Mouse (Mus musculus) MEL (cell line): ENCODE data around the gene Mepe. TPM values are rescaled to one million over a fixed set of nuclear protein-coding genes. Genes with fewer than 3 reads are reported as not detected.
A peak's percentile ranks its signal among the peaks of the same experiment; 100 is the strongest.

Experiments used
- DNase-seq: peaks from one replicate; pipeline ENCODE4 v3.0.0; 2011; ENCODE audit warnings: low read depth, low spot score
- H3K27ac ChIP-seq: 2 replicates; pipeline ENCODE4 v1.5.1; 2012; ENCODE audit warnings: low read depth, mild to moderate bottlenecking, control low read depth, low read length, moderate library complexity; ENCODE audit not compliant: control insufficient read depth
- H3K27me3 ChIP-seq, 2 experiments: fragments of 150-350 bp in 1 of 2; sonication (generic) in 1 of 2; 2 replicates each; pipeline ENCODE4 v1.6.1; 2012; ENCODE audit warnings: low read length in 2 of 2, mild to moderate bottlenecking in 2 of 2, improper control_type of control experiment in 1 of 2, moderate library complexity in 1 of 2; ENCODE audit not compliant: insufficient read depth in 2 of 2, control insufficient read depth in 1 of 2
- H3K36me3 ChIP-seq, 2 experiments: 2 replicates each; pipeline ENCODE4 v1.6.1; 2012 to 2014; ENCODE audit warnings: low read length in 2 of 2, improper control_type of control experiment in 1 of 2, inconsistent platforms in 1 of 2, mild to moderate bottlenecking in 1 of 2; ENCODE audit not compliant: insufficient read depth in 2 of 2, control insufficient read depth in 1 of 2
- H3K4me1 ChIP-seq, 2 experiments: fragments of 150-350 bp in 1 of 2; sonication (generic) in 1 of 2; 2 replicates each; pipeline ENCODE4 v1.6.1; 2012; ENCODE audit warnings: low read length in 2 of 2, improper control_type of control experiment in 1 of 2, mild to moderate bottlenecking in 1 of 2; ENCODE audit not compliant: insufficient read depth in 2 of 2, control insufficient read depth in 1 of 2
- H3K4me3 ChIP-seq, 2 experiments: fragments of 150-350 bp in 1 of 2; sonication (generic) in 1 of 2; 2 replicates each; pipeline ENCODE4 v1.5.1; 2012; ENCODE audit warnings: low read depth in 2 of 2, low read length in 2 of 2, mild to moderate bottlenecking in 2 of 2, moderate library complexity in 2 of 2, control low read depth in 1 of 2, improper control_type of control experiment in 1 of 2; ENCODE audit not compliant: control insufficient read depth in 1 of 2, insufficient read depth in 1 of 2
- H3K79me2 ChIP-seq: 2 replicates; pipeline ENCODE4 v1.6.1; 2012; ENCODE audit warnings: mild to moderate bottlenecking, low read length, moderate library complexity; ENCODE audit not compliant: control insufficient read depth, poor library complexity, insufficient read depth
- H3K9ac ChIP-seq: 2 replicates; pipeline ENCODE4 v1.6.1; 2012; ENCODE audit warnings: low read depth, mild to moderate bottlenecking, control low read depth, low read length, moderate library complexity; ENCODE audit not compliant: control insufficient read depth, poor library complexity, severe bottlenecking
- H3K9me3 ChIP-seq: fragments of 150-350 bp; sonication (generic); replicated peaks from 2 replicates; pipeline ENCODE4 v1.6.1; 2012; ENCODE audit warnings: mild to moderate bottlenecking, low read length, improper control_type of control experiment, moderate library complexity; ENCODE audit not compliant: insufficient read depth
- CHD1 ChIP-seq: IDR thresholded peaks from 2 replicates; pipeline ENCODE4 v1.6.1; 2012; ENCODE audit warnings: low read depth, mild to moderate bottlenecking, inconsistent platforms, low read length, improper control_type of control experiment
- CTCF ChIP-seq, 3 experiments: IDR thresholded peaks in 2 of 3; conservative IDR thresholded peaks in 1 of 3; 2 replicates each; pipeline ENCODE4 v1.5.1; 2011 to 2012; ENCODE audit warnings: low read length in 3 of 3, low read depth in 2 of 3, mild to moderate bottlenecking in 2 of 3, improper control_type of control experiment in 1 of 3, inconsistent platforms in 1 of 3, mixed read lengths in 1 of 3, moderate library complexity in 1 of 3; ENCODE audit not compliant: control insufficient read depth in 1 of 3, insufficient read depth in 1 of 3, poor library complexity in 1 of 3, severe bottlenecking in 1 of 3
- E2F4 ChIP-seq: IDR thresholded peaks from 2 replicates; pipeline ENCODE4 v1.6.1; 2011; ENCODE audit warnings: low read depth, low read length, improper control_type of control experiment, borderline replicate concordance
- ETS1 ChIP-seq: IDR thresholded peaks from 2 replicates; pipeline ENCODE4 v1.6.1; 2012; ENCODE audit warnings: low read depth, mild to moderate bottlenecking, inconsistent platforms, low read length, improper control_type of control experiment, moderate library complexity
- GATA1 ChIP-seq: IDR thresholded peaks from 2 replicates; pipeline ENCODE4 v1.6.1; 2011; ENCODE audit warnings: low read depth, low read length, improper control_type of control experiment
- KAT2A ChIP-seq: conservative IDR thresholded peaks from 2 replicates; pipeline ENCODE4 v1.6.1; 2012; ENCODE audit warnings: low read depth, low read length, improper control_type of control experiment, inconsistent platforms
- MAFK ChIP-seq: IDR thresholded peaks from 2 replicates; pipeline ENCODE4 v1.6.1; 2011; ENCODE audit warnings: low read depth, mild to moderate bottlenecking, low read length, improper control_type of control experiment, borderline replicate concordance
- MAX ChIP-seq: IDR thresholded peaks from 2 replicates; pipeline ENCODE4 v1.6.1; 2011; ENCODE audit warnings: low read length, improper control_type of control experiment
- MEF2A ChIP-seq: IDR thresholded peaks from 2 replicates; pipeline ENCODE4 v1.6.1; 2014; ENCODE audit warnings: low read depth, mild to moderate bottlenecking, inconsistent platforms, low read length, improper control_type of control experiment; ENCODE audit not compliant: poor library complexity, insufficient replicate concordance, severe bottlenecking; ENCODE audit errors: extremely low read depth
- MYC ChIP-seq: IDR thresholded peaks from 2 replicates; pipeline ENCODE4 v1.6.1; 2011; ENCODE audit warnings: low read depth, mild to moderate bottlenecking, low read length, improper control_type of control experiment, moderate library complexity
- NELFE ChIP-seq: IDR thresholded peaks from 2 replicates; pipeline ENCODE4 v1.6.1; 2011; ENCODE audit warnings: low read depth, low read length, improper control_type of control experiment
- POLR2AphosphoS2 ChIP-seq: IDR thresholded peaks from 2 replicates; pipeline ENCODE4 v1.6.1; 2011; ENCODE audit warnings: low read length, improper control_type of control experiment
- POLR2AphosphoS5 ChIP-seq: IDR thresholded peaks from 2 replicates; pipeline ENCODE4 v1.6.1; 2012; ENCODE audit warnings: low read depth, borderline replicate concordance, mild to moderate bottlenecking, inconsistent platforms, low read length, moderate library complexity, mixed read lengths
- RAD21 ChIP-seq: IDR thresholded peaks from 2 replicates; pipeline ENCODE4 v1.6.1; 2011; ENCODE audit warnings: mild to moderate bottlenecking, low read depth, low read length, improper control_type of control experiment
- SIN3A ChIP-seq: IDR thresholded peaks from 2 replicates; pipeline ENCODE4 v1.6.1; 2012; ENCODE audit warnings: low read length, improper control_type of control experiment, inconsistent platforms
- SMC3 ChIP-seq: IDR thresholded peaks from 2 replicates; pipeline ENCODE4 v1.6.1; 2011; ENCODE audit warnings: low read depth, low read length, improper control_type of control experiment
- TBP ChIP-seq: IDR thresholded peaks from 2 replicates; pipeline ENCODE4 v1.8.0; 2011; ENCODE audit warnings: low read depth, low read length, improper control_type of control experiment
- ZMIZ1 ChIP-seq: IDR thresholded peaks from 2 replicates; pipeline ENCODE4 v1.6.1; 2012; ENCODE audit warnings: low read depth, mild to moderate bottlenecking, inconsistent platforms, low read length, improper control_type of control experiment, moderate library complexity
- polyA plus RNA-seq, 2 experiments: library from polyadenylated mRNA; stranded (reverse) in 1 of 2; unstranded in 1 of 2; fragments of >175 nt in 1 of 2; fragments of >200 nt in 1 of 2; gene quantifications; 2 replicates each; pipeline versions ENCODE4 v1.2.1 to v1.2.4; 2012; ENCODE audit warnings: low replicate concordance in 2 of 2, low read depth in 1 of 2; ENCODE audit not compliant: insufficient read length in 2 of 2, insufficient read depth in 1 of 2, missing spikeins in 1 of 2
- total RNA-seq: library from RNA; depleted of rRNA; stranded (reverse); fragments of 300-350 nt; gene quantifications from 2 replicates; pipeline ENCODE4 v1.2.3, GENCODE M21; 2012

The Mepe gene
- total and polyA plus RNA-seq, 3 experiments = not detected

- Histone ChIP-seq H3K9ac (no peak overlapping the region), H3K27me3 (no peaks in the 10 kb centered on the region), H3K4me3 (no peak overlapping the region), H3K79me2 (no peaks in the 10 kb centered on the region), H3K4me1 (no peaks in the 10 kb centered on the region), H3K36me3 (no peaks in the 10 kb centered on the region), H3K27ac (no peak overlapping the region), H3K9me3 (no peaks in the 10 kb centered on the region)
- TF ChIP-seq SIN3A = no peak
- TF ChIP-seq MAX = no peak
- TF ChIP-seq CHD1 = no peak
- TF ChIP-seq POLR2AphosphoS5 = no peak
- no peak for DNase-seq
Measured at GRCm38 (mm10) chr5:104339009-104339408, 13.9 kb downstream of the Mepe start.

- no peak overlapping the region for H3K9ac ChIP-seq
- DNase-seq = peak; percentile 17
- H3K4me1 ChIP-seq = no peaks in the 10 kb centered on the region
- H3K79me2 ChIP-seq = no peaks in the 10 kb centered on the region
- H3K9me3 ChIP-seq = no peaks in the 10 kb centered on the region
- TF ChIP-seq MAX = no peak
- peak in 2 of 3 experiments; percentile 28 to 34; a peak in 3 of 6 replicates for TF ChIP-seq CTCF (IDR thresholded peaks at IDR 0.05 in 2 of 3, conservative IDR thresholded peaks at IDR 0.05 in 1 of 3; ENCODE audit: control insufficient read depth in 1 of 3, insufficient read depth in 1 of 3, low read depth in 2 of 3, low read length in 3 of 3, poor library complexity in 1 of 3, severe bottlenecking in 1 of 3)
- TF ChIP-seq KAT2A = no peak
- no peak for TF ChIP-seq ZMIZ1
- no peak for TF ChIP-seq NELFE
- TF ChIP-seq CHD1 = no peak
- no peak for TF ChIP-seq MAFK
- TF ChIP-seq MEF2A = no peak
- no peak for TF ChIP-seq MYC
- TF ChIP-seq ETS1 = no peak
- no peak for TF ChIP-seq GATA1
- no peak for TF ChIP-seq POLR2AphosphoS2
- peak; percentile 28 for TF ChIP-seq RAD21
- no peak for TF ChIP-seq E2F4
- TF ChIP-seq SMC3 = peak; percentile 19
- no peak for TF ChIP-seq TBP
- no peak for TF ChIP-seq SIN3A
- H3K27ac ChIP-seq = no peak overlapping the region
- no peak overlapping the region for H3K4me3 ChIP-seq
- no peaks in the 10 kb centered on the region for H3K27me3 ChIP-seq
- H3K36me3 ChIP-seq = no peaks in the 10 kb centered on the region
Measured at GRCm38 (mm10) chr5:104339706-104340512, 14.8 kb downstream of the Mepe start.
